Mouse (Mus musculus) G1E (cell line): ENCODE results near the gene Nyap1. TPM values are rescaled to one million over a fixed set of nuclear protein-coding genes. Genes with fewer than 3 reads are reported as not detected.

Experiments used
- ATAC-seq: 2 replicates; pipeline ENCODE4 v1.8.0; 2016; ENCODE audit warnings: mild to moderate bottlenecking; ENCODE audit not compliant: insufficient number of reproducible peaks, poor library complexity, low FRiP score, severe bottlenecking; ENCODE audit errors: extremely low read depth
- DNase-seq: peaks from one replicate; pipeline ENCODE4 v3.0.0; 2012; ENCODE audit warnings: low spot score
- H3K27me3 ChIP-seq: 2 replicates; pipeline ENCODE4 v1.6.1; 2012; ENCODE audit warnings: mild to moderate bottlenecking, low read length, inconsistent platforms; ENCODE audit not compliant: insufficient read depth
- H3K36me3 ChIP-seq: replicated peaks from 2 replicates; pipeline ENCODE3; 2012; ENCODE audit warnings: mild to moderate bottlenecking, inconsistent platforms
- H3K4me1 ChIP-seq: 2 replicates; pipeline ENCODE4 v1.6.1; 2012; ENCODE audit warnings: low read depth, low read length, inconsistent platforms, mixed read lengths; ENCODE audit not compliant: insufficient read depth
- H3K4me3 ChIP-seq: 2 replicates; pipeline ENCODE4 v1.5.1; 2012; ENCODE audit warnings: low read depth, mild to moderate bottlenecking, inconsistent platforms, low read length, moderate library complexity, mixed read lengths
- H3K9me3 ChIP-seq: replicated peaks from 2 replicates; pipeline ENCODE4 v1.6.1; 2012; ENCODE audit warnings: inconsistent platforms
- CTCF ChIP-seq: IDR thresholded peaks from 2 replicates; pipeline ENCODE4 v1.5.1; 2012; ENCODE audit warnings: low read depth, low read length, inconsistent platforms, mixed read lengths
- GATA1 ChIP-seq: IDR thresholded peaks from 2 replicates; pipeline ENCODE4 v1.6.1; 2012; ENCODE audit warnings: borderline replicate concordance, low read length, inconsistent platforms, mixed read lengths
- GATA2 ChIP-seq: IDR thresholded peaks from 2 replicates; pipeline ENCODE4 v1.6.1; 2012; ENCODE audit warnings: low read depth, low read length, inconsistent platforms, borderline replicate concordance
- POLR2AphosphoS5 ChIP-seq: IDR thresholded peaks from 2 replicates; pipeline ENCODE4 v1.6.1; 2012; ENCODE audit warnings: low read depth, low read length, inconsistent platforms; ENCODE audit not compliant: insufficient replicate concordance
- TAL1 ChIP-seq: conservative IDR thresholded peaks from 2 replicates; pipeline ENCODE4 v1.6.1; 2012; ENCODE audit warnings: low read depth, low read length, inconsistent platforms, mixed read lengths
- polyA plus RNA-seq: library from polyadenylated mRNA; stranded (reverse); fragments of >175 nt; gene quantifications from 2 replicates; pipeline ENCODE4 v1.2.3, GENCODE M21; 2012
- total RNA-seq, 2 experiments: library from RNA; stranded (forward) in 1 of 2; stranded (reverse) in 1 of 2; fragments of 200-1000 nt in 1 of 2; fragments of >200 nt in 1 of 2; fragmentation: Nextera tagmentation in 1 of 2; gene quantifications; 2 replicates each; pipeline ENCODE4 v1.2.3; 2014 to 2017

Gene Nyap1
- total and polyA plus RNA-seq, 3 experiments: 0.38 to 2.8 (median 0.90) TPM

DNA sequence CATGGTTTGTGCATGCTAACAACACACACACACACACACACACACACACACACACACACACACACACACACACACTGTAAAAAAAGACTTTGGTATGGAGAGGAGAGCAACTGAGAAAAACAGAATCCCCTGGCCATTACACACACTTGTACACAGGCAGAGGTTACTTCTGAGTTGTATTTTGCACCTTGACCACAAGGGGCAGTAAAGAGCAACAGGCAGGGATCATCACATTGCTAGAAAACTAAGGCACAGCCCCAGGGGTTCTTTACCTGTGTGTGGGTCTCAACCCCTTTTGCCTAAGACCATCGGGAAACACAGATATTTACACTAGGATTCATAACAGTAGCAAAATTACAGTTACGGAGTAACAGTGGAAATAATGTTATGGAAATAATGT is 29.3 kb upstream of the Nyap1 start:
- Histone ChIP-seq H3K36me3 (no peaks in the 10 kb centered on the region), H3K27me3 (0 out of 2 replicates have a peak, but pooled peaks cover 2% of the 10 kb centered on the region), H3K9me3 (peaks cover 3% of the 10 kb centered on the region; the same call in 1 of the 2 replicates), H3K4me1 (peaks cover 40% of the 10 kb centered on the region), H3K4me3 (no peak overlapping the region)
- no peak for DNase-seq
- peak; percentile 40; the same call in 1 of the 2 replicates for ATAC-seq
- TF ChIP-seq TAL1: no peak
- TF ChIP-seq GATA1: no peak
- TF ChIP-seq GATA2: no peak
- TF ChIP-seq POLR2AphosphoS5: no peak
- peak; percentile 89 for TF ChIP-seq CTCF

DNA sequence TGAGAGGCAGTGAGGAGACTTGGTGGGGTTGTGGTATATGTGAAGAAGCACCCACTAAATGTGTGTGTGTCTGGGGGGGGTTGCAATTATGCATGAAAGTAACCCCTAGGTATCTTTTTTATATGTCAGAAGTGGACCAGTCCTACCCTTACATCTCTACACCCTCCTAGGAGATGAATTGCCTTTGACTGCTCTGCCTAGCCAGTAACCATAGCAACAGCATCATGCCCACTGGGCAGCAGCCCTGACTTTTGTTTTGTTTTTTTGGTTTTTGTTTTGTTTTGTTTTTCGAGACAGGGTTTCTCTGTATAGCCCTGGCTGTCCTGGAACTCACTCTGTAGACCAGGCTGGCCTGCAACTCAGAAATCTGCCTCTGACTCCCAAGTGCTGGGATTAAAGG is 27.1 kb upstream of the Nyap1 start:
- TF ChIP-seq GATA2 (no peak), GATA1 (no peak), TAL1 (no peak), POLR2AphosphoS5 (no peak), CTCF (no peak)
- Histone ChIP-seq H3K4me3 (no peak overlapping the region), H3K4me1 (peaks cover 41% of the 10 kb centered on the region), H3K9me3 (peaks cover 3% of the 10 kb centered on the region; the same call in 1 of the 2 replicates), H3K36me3 (no peaks in the 10 kb centered on the region), H3K27me3 (0 out of 2 replicates have a peak, but pooled peaks cover 2% of the 10 kb centered on the region)
- ATAC-seq (no peak), DNase-seq (no peak)

DNA sequence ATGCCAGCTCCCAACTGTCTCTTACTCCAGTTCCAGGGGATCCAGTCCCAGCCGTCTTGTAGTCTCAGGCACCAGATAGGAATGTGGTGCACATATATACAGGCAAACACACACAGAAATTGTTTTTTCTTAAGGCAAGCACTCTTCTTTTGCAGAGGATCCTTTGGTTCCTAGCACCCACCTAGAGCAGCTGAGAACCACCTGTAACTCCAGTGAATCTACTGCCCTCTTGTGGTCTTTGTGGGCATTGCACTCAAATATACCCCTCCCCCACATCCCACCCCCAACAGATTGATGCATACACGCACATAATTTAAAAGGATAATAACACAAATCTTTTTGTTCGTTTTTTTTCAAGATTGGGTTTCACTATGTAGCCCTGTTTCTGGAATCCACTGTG is 24.9 kb upstream of the Nyap1 start:
- Histone ChIP-seq H3K36me3 (peaks cover 8% of the 10 kb centered on the region), H3K4me3 (no peak overlapping the region), H3K27me3 (0 out of 2 replicates have a peak, but pooled peaks cover 2% of the 10 kb centered on the region), H3K4me1 (peaks cover 29% of the 10 kb centered on the region), H3K9me3 (peaks cover 3% of the 10 kb centered on the region; the same call in 1 of the 2 replicates)
- no peak for ATAC-seq
- TF ChIP-seq TAL1 (no peak), CTCF (peak; percentile 55; the same call in 1 of the 2 replicates)
- DNase-seq: no peak

DNA sequence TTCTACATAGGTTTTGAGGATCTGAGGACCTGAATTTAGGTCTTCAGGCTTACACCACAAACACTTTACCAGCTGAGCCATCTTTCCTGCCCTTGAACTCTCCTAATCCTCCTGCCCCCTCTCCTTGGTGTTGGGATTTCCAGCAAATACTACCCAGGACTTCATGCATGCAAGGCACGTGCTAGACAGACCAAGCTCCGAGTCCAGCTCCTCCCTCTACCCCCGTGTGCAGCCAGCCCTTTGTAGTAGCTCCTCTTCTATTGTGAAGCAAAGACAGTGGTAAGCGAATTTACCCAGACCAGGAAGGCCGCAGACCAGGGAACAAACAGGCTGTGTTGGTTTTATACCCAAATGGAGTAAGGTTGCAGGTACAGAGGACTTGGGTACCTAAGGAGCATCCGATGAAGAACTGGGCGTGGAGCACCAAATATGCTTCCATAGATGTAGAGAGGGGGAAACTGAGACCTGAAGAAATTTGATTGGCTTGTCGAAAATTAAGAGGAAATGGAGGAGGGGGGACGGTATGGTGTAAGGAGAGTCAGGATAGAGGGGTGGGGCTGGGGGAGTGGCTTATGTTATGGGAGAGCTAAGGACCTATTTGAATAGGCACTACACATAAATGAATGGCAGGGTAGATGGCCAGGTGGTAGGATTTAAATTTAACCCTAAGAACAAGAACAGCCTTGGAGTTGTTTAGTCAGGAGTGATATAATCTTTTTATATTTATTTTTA is 23.4 kb upstream of the Nyap1 start:
- Histone ChIP-seq H3K4me1 (peaks cover 34% of the 10 kb centered on the region), H3K27me3 (0 out of 2 replicates have a peak, but pooled peaks cover 2% of the 10 kb centered on the region), H3K4me3 (no peak overlapping the region), H3K36me3 (peaks cover 22% of the 10 kb centered on the region), H3K9me3 (peaks cover 3% of the 10 kb centered on the region; the same call in 1 of the 2 replicates)
- DNase-seq: no peak
- no peak for ATAC-seq
- TF ChIP-seq CTCF: no peak
- TF ChIP-seq GATA2: no peak
- TF ChIP-seq GATA1: no peak
- no peak for TF ChIP-seq TAL1
- TF ChIP-seq POLR2AphosphoS5: no peak

DNA sequence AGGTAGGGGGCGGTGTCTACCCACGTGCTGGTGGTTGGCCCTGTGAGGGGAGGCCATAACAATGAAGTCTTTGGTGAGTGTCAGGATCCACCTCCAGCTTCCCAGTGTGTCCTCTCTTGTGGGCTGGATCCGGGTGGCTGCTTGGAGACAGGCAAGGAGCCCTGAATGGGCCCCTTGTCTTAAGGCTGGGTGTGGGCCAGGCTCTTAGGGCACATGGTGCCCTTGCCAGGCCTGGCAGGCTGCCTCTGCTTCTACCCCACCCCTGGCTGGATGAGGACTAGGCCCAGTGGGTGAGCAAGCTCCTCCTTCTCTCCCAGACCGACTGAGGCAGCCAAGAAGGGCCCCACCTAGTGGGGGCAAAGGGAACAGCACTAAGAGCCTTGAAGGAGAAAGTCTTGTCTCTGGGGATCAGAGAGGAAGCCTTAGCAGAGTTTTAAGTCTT is 18.6 kb upstream of the Nyap1 start:
- peak; percentile 83 for DNase-seq
- no peaks in the 10 kb centered on the region for H3K27me3 ChIP-seq
- ATAC-seq: peak; percentile 68; the same call in 1 of the 2 replicates
- TF ChIP-seq GATA2 (no peak), CTCF (peak; percentile 64), TAL1 (no peak), GATA1 (no peak), POLR2AphosphoS5 (no peak)
- no peak overlapping the region for H3K4me3 ChIP-seq
- H3K4me1 ChIP-seq: peaks cover 57% of the 10 kb centered on the region
- no peaks in the 10 kb centered on the region for H3K9me3 ChIP-seq
- H3K36me3 ChIP-seq: peaks cover 70% of the 10 kb centered on the region

DNA sequence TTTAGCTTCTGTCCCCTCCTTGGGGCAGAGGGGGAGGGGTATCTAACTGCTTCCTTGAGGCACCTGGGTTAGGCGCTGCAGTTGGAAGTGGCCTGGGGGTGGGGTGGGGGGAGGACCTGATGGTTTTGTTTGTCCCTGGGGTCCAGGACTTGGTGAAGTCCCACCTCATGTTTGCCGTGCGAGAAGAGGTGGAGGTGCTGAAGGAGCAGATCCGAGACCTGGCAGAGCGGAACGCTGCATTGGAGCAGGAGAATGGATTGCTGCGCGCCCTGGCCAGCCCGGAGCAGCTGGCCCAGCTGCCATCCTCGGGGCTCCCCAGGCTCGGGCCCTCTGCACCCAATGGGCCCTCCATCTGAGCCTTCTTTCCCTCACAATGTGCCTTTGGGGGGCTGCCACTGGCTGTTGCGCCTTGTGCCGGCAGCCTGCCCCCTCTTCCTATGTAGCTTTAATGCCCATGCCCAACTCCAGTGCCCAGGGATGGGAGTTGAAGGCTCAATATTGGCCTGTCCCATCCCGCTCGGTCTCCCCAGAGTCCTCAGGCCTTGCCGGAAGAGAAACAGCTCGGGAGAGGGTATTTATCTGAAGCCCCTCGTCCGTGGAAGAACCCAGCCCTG is 17.6 kb upstream of the Nyap1 start:
- DNase-seq (no peak), ATAC-seq (no peak)
- H3K36me3 ChIP-seq: peaks cover 75% of the 10 kb centered on the region

More for the DNA sequence above, 17.6 kb upstream of the Nyap1 start:
- H3K4me1 ChIP-seq: peaks cover 56% of the 10 kb centered on the region
- H3K4me3 ChIP-seq: no peak overlapping the region
- TF ChIP-seq POLR2AphosphoS5: no peak
- no peak for TF ChIP-seq TAL1
- TF ChIP-seq CTCF: no peak
- no peak for TF ChIP-seq GATA2
- no peak for TF ChIP-seq GATA1
- no peaks in the 10 kb centered on the region for H3K27me3 ChIP-seq
- H3K9me3 ChIP-seq: no peaks in the 10 kb centered on the region
